Mouse (Mus musculus) megakaryocyte, embryonic 14.5 days (primary cell): ENCODE results near the gene Cacna1s. TPM values are rescaled to one million over a fixed set of nuclear protein-coding genes. Genes with fewer than 3 reads are reported as not detected.

Experiments used
- H3K27me3 ChIP-seq: replicated peaks from 2 replicates; pipeline ENCODE3; 2012; ENCODE audit warnings: inconsistent platforms
- H3K36me3 ChIP-seq: replicated peaks from 2 replicates; pipeline ENCODE3; 2012; ENCODE audit warnings: low read length, inconsistent platforms, mixed read lengths
- H3K4me1 ChIP-seq: 2 replicates; pipeline ENCODE4 v1.6.1; 2012; ENCODE audit warnings: inconsistent platforms
- H3K4me3 ChIP-seq: replicated peaks from 2 replicates; pipeline ENCODE3; 2012; ENCODE audit warnings: moderate library complexity, mild to moderate bottlenecking, inconsistent platforms
- H3K9me3 ChIP-seq: 2 replicates; pipeline ENCODE4 v1.6.1; 2012; ENCODE audit warnings: inconsistent platforms
- FLI1 ChIP-seq: IDR thresholded peaks from 2 replicates; pipeline ENCODE4 v1.6.1; 2012; ENCODE audit warnings: low read length, inconsistent platforms, mixed read lengths
- GATA1 ChIP-seq: IDR thresholded peaks from 3 replicates; pipeline ENCODE4 v1.6.1; 2012; ENCODE audit warnings: mixed read lengths, low read length, inconsistent platforms, borderline replicate concordance
- polyA plus RNA-seq: library from polyadenylated mRNA; stranded (reverse); fragments of >175 nt; gene quantifications from 2 replicates; pipeline ENCODE4 v1.2.3, GENCODE M21; 2012; ENCODE audit warnings: low replicate concordance; ENCODE audit not compliant: insufficient read depth

Gene Cacna1s
- polyA plus RNA-seq, 1 experiment, result not detected

DNA sequence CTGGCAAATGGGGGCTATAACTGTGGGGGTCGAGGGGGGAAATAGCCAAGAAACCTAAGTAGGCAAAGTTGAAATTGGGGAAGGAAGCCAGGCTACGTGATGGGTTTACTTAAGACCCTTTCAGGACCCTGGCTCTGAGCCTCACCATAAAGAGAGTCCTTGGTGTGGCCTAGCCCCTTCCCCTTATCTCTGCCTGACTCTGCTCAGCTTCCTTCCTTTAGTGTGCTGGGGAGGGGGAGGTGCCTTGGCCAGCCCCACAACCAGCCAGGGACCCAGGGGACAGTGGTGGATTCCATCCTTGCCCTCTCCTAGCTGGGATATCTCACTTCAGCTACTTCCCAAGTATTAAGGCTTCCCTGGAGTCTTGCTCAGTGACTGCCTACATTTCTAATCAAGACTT, 82.0 kb downstream of the Cacna1s start:
- H3K4me1 ChIP-seq, result peaks cover 97% of the 10 kb centered on the region

DNA sequence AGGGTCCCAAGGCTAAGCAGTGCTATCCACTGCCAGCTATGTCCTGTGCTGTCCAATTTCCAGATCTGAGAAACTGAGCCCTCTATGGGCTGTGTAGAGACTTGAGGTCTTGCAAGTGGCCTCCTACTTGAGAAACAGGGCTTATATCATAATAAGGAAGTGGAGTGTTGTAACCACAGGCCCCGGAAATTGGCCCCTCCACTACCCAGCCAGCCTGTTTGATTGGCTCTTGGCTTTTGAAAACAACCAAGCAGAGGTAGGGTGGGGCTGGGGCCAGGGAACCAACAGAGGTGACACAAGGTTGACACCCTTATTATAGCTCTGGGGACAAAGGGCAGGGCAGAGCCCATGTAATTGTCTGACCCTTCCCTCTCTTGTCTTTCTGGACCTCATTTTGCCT, 82.5 kb downstream of the Cacna1s start:
- Histone ChIP-seq H3K4me3 (peak overlapping the region; percentile 99), H3K27me3 (no peaks in the 10 kb centered on the region)
- TF ChIP-seq GATA1 (no peak), FLI1 (no peak)

More for the DNA sequence above, 82.0 kb downstream of the Cacna1s start:
- peak overlapping the region; percentile 99 for H3K4me3 ChIP-seq
- TF ChIP-seq GATA1, result no peak
- no peak for TF ChIP-seq FLI1
- peaks cover 7% of the 10 kb centered on the region for H3K36me3 ChIP-seq
- H3K9me3 ChIP-seq, result no peaks in the 10 kb centered on the region
- H3K27me3 ChIP-seq, result no peaks in the 10 kb centered on the region

DNA sequence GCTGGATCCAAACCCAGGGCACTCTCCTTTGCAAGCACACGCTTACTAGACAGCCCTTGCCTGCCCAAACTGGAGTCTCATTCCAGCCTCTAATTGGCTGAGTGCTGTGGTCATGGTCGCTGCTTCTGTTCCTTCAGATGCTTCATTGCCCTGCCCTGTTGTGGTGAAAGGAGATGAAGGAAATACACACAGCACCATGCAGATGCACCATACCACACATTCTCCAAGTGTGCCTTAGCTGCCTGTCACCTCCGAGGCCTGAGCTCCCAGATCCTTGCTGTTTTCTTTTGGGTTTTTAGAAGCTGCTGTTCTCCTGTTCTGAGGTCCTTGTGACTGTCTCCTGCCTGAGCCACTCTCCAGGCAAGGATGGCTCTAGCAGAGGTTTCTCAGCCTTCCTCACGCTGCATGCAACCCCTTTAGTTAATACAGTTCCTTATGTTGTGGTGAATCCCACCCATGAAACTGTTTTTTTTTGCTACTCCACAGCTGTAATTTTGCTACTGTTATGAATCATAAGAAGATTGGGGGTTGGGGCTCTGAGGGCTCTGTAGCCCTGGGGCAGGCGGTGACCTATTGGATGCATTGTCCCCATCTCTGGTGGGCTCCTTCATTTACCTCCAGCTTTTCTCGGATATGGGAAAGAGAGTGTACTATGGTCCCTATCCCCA, 83.4 kb downstream of the Cacna1s start:
- TF ChIP-seq GATA1 (no peak), FLI1 (no peak)
- H3K36me3 ChIP-seq, result peaks cover 7% of the 10 kb centered on the region
- H3K9me3 ChIP-seq, result no peaks in the 10 kb centered on the region
- H3K27me3 ChIP-seq, result no peaks in the 10 kb centered on the region
- peaks cover 97% of the 10 kb centered on the region for H3K4me1 ChIP-seq
- peak overlapping the region; percentile 79 for H3K4me3 ChIP-seq

More for the DNA sequence above, 82.5 kb downstream of the Cacna1s start:
- peaks cover 7% of the 10 kb centered on the region for H3K36me3 ChIP-seq
- peaks cover 97% of the 10 kb centered on the region for H3K4me1 ChIP-seq
- no peaks in the 10 kb centered on the region for H3K9me3 ChIP-seq

DNA sequence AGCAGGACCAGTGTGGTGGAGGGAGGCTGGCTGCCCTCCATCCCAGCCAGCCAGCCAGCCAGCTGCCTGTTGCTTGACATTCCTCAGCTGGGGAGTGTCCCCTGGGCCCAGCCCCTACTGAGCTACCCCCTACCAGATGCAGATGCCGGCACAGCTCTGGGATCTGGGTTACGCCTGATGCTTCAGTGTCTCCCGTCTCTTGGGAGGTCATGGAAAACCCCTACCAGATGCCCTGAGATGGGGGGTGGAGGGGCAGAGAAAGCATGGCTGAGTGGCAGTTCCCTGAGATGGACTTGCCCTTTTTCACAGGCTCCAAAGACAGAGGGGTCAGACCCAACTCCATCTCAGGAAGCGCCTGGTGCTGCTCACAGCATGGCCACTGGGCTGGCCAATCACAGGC, 84.0 kb downstream of the Cacna1s start:
- H3K4me1 ChIP-seq, result peaks cover 100% of the 10 kb centered on the region
- no peak for TF ChIP-seq FLI1
- TF ChIP-seq GATA1, result no peak
- H3K36me3 ChIP-seq, result peaks cover 7% of the 10 kb centered on the region
- no peaks in the 10 kb centered on the region for H3K27me3 ChIP-seq
- no peaks in the 10 kb centered on the region for H3K9me3 ChIP-seq
- H3K4me3 ChIP-seq, result peak overlapping the region; percentile 79

DNA sequence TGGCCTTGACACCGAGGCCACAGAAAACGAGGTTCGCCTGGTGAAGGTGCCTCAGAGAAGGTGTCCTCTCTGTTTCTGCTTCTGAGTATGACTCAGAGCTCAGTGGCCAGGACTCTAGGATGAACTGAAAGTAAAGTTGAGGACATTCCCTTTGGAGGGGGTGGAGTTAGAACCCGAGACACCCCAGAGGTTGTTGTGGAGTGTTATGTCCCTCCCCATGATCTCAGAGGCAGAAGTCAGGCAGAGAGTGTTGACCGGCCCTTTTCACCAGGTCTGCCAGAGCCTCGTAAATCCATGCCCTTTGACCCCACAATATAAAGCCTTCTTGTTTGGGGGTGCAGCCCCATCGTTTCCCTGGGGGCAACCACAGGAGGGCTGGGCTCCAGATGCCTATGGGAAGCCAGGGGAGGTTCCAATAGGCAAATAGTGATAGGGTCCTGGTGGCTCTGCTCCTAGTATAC, 84.6 kb downstream of the Cacna1s start:
- peaks cover 100% of the 10 kb centered on the region for H3K4me1 ChIP-seq
- TF ChIP-seq GATA1 (no peak), FLI1 (no peak)
- peaks cover 10% of the 10 kb centered on the region for H3K36me3 ChIP-seq
- peak overlapping the region; percentile 79 for H3K4me3 ChIP-seq
- no peaks in the 10 kb centered on the region for H3K9me3 ChIP-seq
- H3K27me3 ChIP-seq, result no peaks in the 10 kb centered on the region

DNA sequence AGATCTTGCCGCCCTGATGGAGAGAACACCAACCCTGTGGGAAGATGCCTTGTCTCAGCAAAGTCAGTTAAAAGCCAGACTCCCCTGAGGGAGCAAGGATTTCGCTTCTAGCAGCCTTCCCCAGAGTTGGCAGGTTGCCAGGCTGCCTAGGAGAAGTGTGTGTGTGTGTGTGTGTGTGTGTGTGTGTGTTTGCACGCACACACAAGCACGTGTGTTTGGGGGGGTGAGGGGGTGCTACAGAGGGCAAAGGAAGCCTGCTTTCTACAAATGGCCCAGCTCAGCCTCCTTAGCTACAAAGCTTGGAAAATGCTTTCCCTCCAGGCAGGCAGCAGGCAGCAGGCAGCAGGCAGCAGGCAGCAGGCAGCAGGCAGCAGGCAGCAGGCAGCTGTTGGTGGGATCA, 85.0 kb downstream of the Cacna1s start:
- TF ChIP-seq GATA1 (no peak), FLI1 (no peak)
- peaks cover 100% of the 10 kb centered on the region for H3K4me1 ChIP-seq
- peaks cover 10% of the 10 kb centered on the region for H3K36me3 ChIP-seq
- peak overlapping the region; percentile 79 for H3K4me3 ChIP-seq
- H3K9me3 ChIP-seq, result no peaks in the 10 kb centered on the region
- no peaks in the 10 kb centered on the region for H3K27me3 ChIP-seq

DNA sequence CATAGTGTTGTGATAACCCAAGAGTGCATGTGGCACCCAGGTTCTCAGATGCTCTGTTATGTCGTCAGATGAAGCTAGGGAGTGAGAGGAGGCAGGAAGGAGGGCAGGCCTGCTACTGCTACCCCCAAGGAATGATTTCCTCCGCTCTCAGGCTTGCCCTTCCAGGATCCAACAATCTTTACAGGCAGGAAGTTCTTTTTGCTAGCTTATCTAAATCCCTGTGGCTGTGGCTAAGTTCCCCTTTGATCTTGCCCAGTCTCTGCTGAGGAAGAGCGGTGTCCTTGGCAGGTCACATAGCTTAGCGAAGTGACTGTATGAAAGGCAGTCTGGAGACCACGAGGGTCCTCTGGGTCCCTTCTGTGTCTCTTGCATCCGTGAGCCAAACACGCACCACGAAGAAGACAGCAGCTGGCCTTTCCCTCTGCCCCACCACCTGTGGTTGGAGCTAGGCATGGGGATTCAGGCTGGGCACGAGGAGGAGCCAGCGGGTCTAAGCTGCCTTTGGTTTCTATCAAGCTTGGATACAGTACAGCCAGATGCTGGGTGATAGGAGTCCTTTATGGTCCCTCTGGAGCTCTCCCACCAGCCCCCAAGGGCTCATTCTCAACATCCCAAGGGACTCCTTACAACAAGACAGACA, 85.8 kb downstream of the Cacna1s start:
- TF ChIP-seq GATA1 (no peak), FLI1 (no peak)
- Histone ChIP-seq H3K4me1 (peaks cover 100% of the 10 kb centered on the region), H3K27me3 (no peaks in the 10 kb centered on the region), H3K4me3 (peak overlapping the region; percentile 70), H3K36me3 (peaks cover 13% of the 10 kb centered on the region), H3K9me3 (no peaks in the 10 kb centered on the region)

DNA sequence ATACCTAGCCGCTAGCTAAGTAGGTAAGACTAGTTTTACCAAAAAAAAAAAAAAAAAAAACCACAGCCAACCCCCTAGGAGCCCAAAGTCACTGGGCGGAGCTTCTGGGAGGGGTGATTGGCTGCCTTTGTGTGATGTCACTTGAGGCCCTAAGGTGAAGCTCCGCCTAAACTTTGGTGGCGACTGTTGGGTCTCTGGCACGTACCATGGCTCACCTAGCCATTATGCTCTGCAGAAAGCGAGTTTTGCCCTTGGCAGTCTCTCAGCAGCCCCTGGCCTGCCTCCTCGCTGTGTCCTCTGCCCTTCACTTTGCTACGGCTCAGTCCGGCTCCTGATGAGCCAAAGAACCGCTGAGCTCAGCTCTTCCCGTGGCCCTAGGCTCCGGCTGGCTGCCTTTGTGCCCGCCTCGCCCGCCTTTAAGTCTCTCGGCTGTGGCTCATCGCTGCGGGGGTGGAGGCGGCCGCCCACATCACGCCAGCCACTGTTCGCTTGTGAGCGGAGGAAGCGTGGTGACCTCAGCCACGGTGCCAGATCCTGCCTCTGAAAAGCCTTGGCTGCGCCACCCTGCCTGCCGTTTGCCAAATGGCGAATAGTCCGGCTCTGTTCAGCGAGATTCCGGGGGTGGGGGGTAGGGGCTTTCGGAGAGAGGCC, 87.6 kb downstream of the Cacna1s start:
- peaks cover 94% of the 10 kb centered on the region for H3K4me1 ChIP-seq
- H3K4me3 ChIP-seq, result peak overlapping the region; percentile 94
- no peak for TF ChIP-seq FLI1
- TF ChIP-seq GATA1, result no peak
- no peaks in the 10 kb centered on the region for H3K27me3 ChIP-seq
- H3K36me3 ChIP-seq, result peaks cover 31% of the 10 kb centered on the region
- no peaks in the 10 kb centered on the region for H3K9me3 ChIP-seq

DNA sequence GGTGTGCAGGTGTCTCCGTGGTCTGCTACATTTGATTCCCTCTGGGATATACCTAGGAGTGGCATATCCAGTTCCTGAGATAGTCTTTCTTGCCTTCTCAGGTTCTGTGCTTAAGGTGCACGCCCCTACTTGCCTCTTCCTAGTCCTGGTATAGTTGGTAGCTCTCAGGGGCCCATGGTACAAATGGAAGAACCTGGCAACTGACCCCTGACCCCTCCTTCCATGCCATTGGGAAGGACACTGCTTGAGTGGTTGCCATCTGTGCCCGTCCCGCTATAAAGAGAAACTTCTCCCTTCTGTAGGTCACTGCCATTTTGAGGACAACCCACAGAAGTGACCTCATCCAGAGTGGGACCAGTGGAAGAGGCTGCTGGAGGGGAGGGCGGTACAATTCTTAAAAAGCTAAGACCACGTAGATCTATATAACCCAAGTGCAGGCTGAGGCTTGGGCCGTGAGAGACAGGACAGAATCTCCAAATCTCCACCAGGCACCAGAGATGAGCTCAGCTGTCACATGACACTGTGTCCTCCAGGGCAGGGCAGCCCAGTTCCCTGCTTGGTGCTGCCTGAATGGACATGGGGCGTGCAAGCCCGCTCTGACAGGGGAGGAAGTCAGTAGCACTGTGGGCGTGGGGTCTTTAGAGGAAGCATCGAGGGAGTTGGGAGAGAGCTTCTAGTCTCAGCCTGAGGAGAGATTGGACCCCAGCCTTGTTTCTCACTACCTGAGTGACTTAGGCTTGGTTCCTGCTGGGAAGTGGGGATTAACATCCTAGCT, 88.8 kb downstream of the Cacna1s start:
- peak overlapping the region; percentile 57 for H3K4me3 ChIP-seq
- H3K4me1 ChIP-seq, result peaks cover 94% of the 10 kb centered on the region
- H3K36me3 ChIP-seq, result peaks cover 41% of the 10 kb centered on the region
- no peaks in the 10 kb centered on the region for H3K9me3 ChIP-seq
- no peaks in the 10 kb centered on the region for H3K27me3 ChIP-seq
- TF ChIP-seq GATA1 (no peak), FLI1 (no peak)
